Mouse (Mus musculus) embryo, embryonic 11 days (tissue): Measurements from ENCODE around the gene Rere.
A peak's percentile ranks its signal among the peaks of the same experiment; 100 is the strongest.
"Not testable (repeated sequence)": the region's sequence is repeated elsewhere in the genome, so short reads cannot be mapped to it uniquely, and the experiment has no call there.

ENCODE experiments used
- DNase-seq: peaks from one replicate; pipeline ENCODE4 v3.0.0-alpha.2; 2015

The Rere gene

GRCm38 (mm10) chr4:150473437-150474070 lies 192.1 kb downstream of the Rere start:
- DNase-seq, result no peak

GRCm38 (mm10) chr4:150474086-150474485 lies 192.6 kb downstream of the Rere start:
- DNase-seq, result no peak

- DNase-seq, result no peak
These were observed 194.8 kb downstream of the Rere start for GRCm38 (mm10) chr4:150476258-150476657.

- DNase-seq, result no peak
These were observed 196.6 kb downstream of the Rere start for GRCm38 (mm10) chr4:150478006-150478405.

GRCm38 (mm10) chr4:150483081-150483480 lies 201.6 kb downstream of the Rere start:
- DNase-seq, result not testable (repeated sequence)

- no peak for DNase-seq
These were observed 204.7 kb downstream of the Rere start for GRCm38 (mm10) chr4:150486097-150486496.

GRCm38 (mm10) chr4:150487109-150487508 lies 205.7 kb downstream of the Rere start:
- no peak for DNase-seq

GRCm38 (mm10) chr4:150488096-150488748 lies 206.8 kb downstream of the Rere start:
- peak; percentile 85 for DNase-seq

- no peak for DNase-seq
These were observed 207.3 kb downstream of the Rere start for GRCm38 (mm10) chr4:150488767-150489166.

GRCm38 (mm10) chr4:150490050-150490449 lies 208.6 kb downstream of the Rere start:
- no peak for DNase-seq

GRCm38 (mm10) chr4:150491710-150492109 lies 210.3 kb downstream of the Rere start:
- no peak for DNase-seq

- DNase-seq, result no peak
These were observed 212.0 kb downstream of the Rere start for GRCm38 (mm10) chr4:150493258-150493937.

- not testable (repeated sequence) for DNase-seq
These were observed 212.5 kb downstream of the Rere start for GRCm38 (mm10) chr4:150493938-150494330.

- DNase-seq, result no peak
These were observed 214.1 kb downstream of the Rere start for GRCm38 (mm10) chr4:150495568-150495967.

GRCm38 (mm10) chr4:150504304-150505021 lies 223.0 kb downstream of the Rere start:
- DNase-seq, result no peak

GRCm38 (mm10) chr4:150509026-150509712 lies 227.7 kb downstream of the Rere start:
- no peak for DNase-seq

- DNase-seq, result no peak
These were observed 228.6 kb downstream of the Rere start for GRCm38 (mm10) chr4:150510036-150510435.

- DNase-seq, result not testable (repeated sequence)
These were observed 231.9 kb downstream of the Rere start for GRCm38 (mm10) chr4:150513387-150513786.

GRCm38 (mm10) chr4:150516201-150516600 lies 234.8 kb downstream of the Rere start:
- no peak for DNase-seq

GRCm38 (mm10) chr4:150517381-150517780 lies 235.9 kb downstream of the Rere start:
- peak; percentile 13 for DNase-seq

GRCm38 (mm10) chr4:150518826-150519225 lies 237.4 kb downstream of the Rere start:
- DNase-seq, result no peak

GRCm38 (mm10) chr4:150520069-150520468 lies 238.6 kb downstream of the Rere start:
- DNase-seq, result no peak

GRCm38 (mm10) chr4:150522425-150522824 lies 241.0 kb downstream of the Rere start:
- no peak for DNase-seq
